Mouse (Mus musculus) spleen, adult 2 months (tissue): ENCODE results near the gene Ucn3. TPM values are rescaled to one million over a fixed set of nuclear protein-coding genes. Genes with fewer than 3 reads are reported as not detected.

Experiments used
- DNase-seq, 2 experiments: peaks; one replicate each; pipeline versions ENCODE4 v3.0.0 to v3.0.0-alpha.2; 2012 to 2021; ENCODE audit warnings: low spot score in 2 of 2, low read depth in 1 of 2
- H3K27ac ChIP-seq: fragments of 200-500 bp; 2 replicates; pipeline ENCODE4 v1.5.1; 2012; ENCODE audit warnings: low read length, inconsistent platforms; ENCODE audit not compliant: insufficient read depth
- H3K27me3 ChIP-seq: fragments of 200-500 bp; 2 replicates; pipeline ENCODE4 v1.6.1; 2012; ENCODE audit warnings: mild to moderate bottlenecking, moderate library complexity, low read length, inconsistent platforms; ENCODE audit not compliant: control insufficient read depth, insufficient read depth
- H3K36me3 ChIP-seq: fragments of 200-500 bp; 2 replicates; pipeline ENCODE4 v1.6.1; 2012; ENCODE audit warnings: mild to moderate bottlenecking, low read length, inconsistent platforms; ENCODE audit not compliant: control insufficient read depth, insufficient read depth
- H3K4me1 ChIP-seq: fragments of 200-500 bp; 2 replicates; pipeline ENCODE4 v1.6.1; 2011; ENCODE audit warnings: inconsistent platforms; ENCODE audit not compliant: control insufficient read depth, insufficient read depth, insufficient read length
- H3K4me3 ChIP-seq: fragments of 200-500 bp; 2 replicates; pipeline ENCODE4 v1.5.1; 2011; ENCODE audit warnings: mild to moderate bottlenecking, inconsistent platforms; ENCODE audit not compliant: insufficient read depth, insufficient read length; ENCODE audit errors: extremely low read depth
- CTCF ChIP-seq: fragments of 200-500 bp; IDR thresholded peaks from 2 replicates; pipeline ENCODE4 v1.5.1; 2011; ENCODE audit warnings: mild to moderate bottlenecking, inconsistent platforms; ENCODE audit not compliant: insufficient read depth, insufficient read length, insufficient replicate concordance; ENCODE audit errors: extremely low read depth
- POLR2A ChIP-seq: fragments of 200-500 bp; IDR thresholded peaks from 2 replicates; pipeline ENCODE4 v1.6.1; 2011; ENCODE audit warnings: low read depth, low read length, inconsistent platforms
- WGBS: fragments of 180-500 bp; shearing (Covaris S2); methylation state at CpG from one replicate; pipeline ENCODE4 v1.1.7; 2018; 5-methylcytosine and 5-hydroxymethylcytosine counted together
- polyA plus RNA-seq: library from polyadenylated mRNA; depleted of rRNA; stranded (reverse); fragments of >200 nt; gene quantifications from 2 replicates; pipeline ENCODE4 v1.2.3, GENCODE M21; 2012

Gene Ucn3
- polyA plus RNA-seq, 1 experiment, result not detected

- no peaks in the 10 kb centered on the region for H3K36me3 ChIP-seq
- H3K27me3 ChIP-seq, result no peaks in the 10 kb centered on the region
- H3K27ac ChIP-seq, result no peak overlapping the region
- no peak overlapping the region for H3K4me3 ChIP-seq
- no peaks in the 10 kb centered on the region for H3K4me1 ChIP-seq
- no peak for TF ChIP-seq CTCF
- no peak for TF ChIP-seq POLR2A
- DNase-seq, result no peak
- 96% methylated on average over 5 of the region's 6 CpGs for WGBS
Measured at GRCm38 (mm10) chr13:3926046-3926445, 19.1 kb downstream of the Ucn3 start.

GRCm38 (mm10) chr13:3925632-3926031 is 19.5 kb downstream of the Ucn3 start:
- Histone ChIP-seq H3K4me3 (no peak overlapping the region), H3K27me3 (no peaks in the 10 kb centered on the region), H3K27ac (no peak overlapping the region), H3K4me1 (no peaks in the 10 kb centered on the region), H3K36me3 (no peaks in the 10 kb centered on the region)
- no peak for TF ChIP-seq POLR2A
- no peak for TF ChIP-seq CTCF
- 87% methylated on average over 6 of the region's 6 CpGs for WGBS
- no peak for DNase-seq

- H3K36me3 ChIP-seq, result no peaks in the 10 kb centered on the region
- DNase-seq, result no peak
- no peak overlapping the region for H3K27ac ChIP-seq
- WGBS, result 88% methylated on average over 5 of the region's 5 CpGs
- H3K4me3 ChIP-seq, result no peak overlapping the region
- H3K4me1 ChIP-seq, result no peaks in the 10 kb centered on the region
- TF ChIP-seq POLR2A (no peak), CTCF (no peak)
- H3K27me3 ChIP-seq, result no peaks in the 10 kb centered on the region
Measured at GRCm38 (mm10) chr13:3924483-3924882, 20.7 kb downstream of the Ucn3 start.

- DNase-seq, result peak; percentile 62 to 79
- TF ChIP-seq POLR2A, result no peak
- no peak for TF ChIP-seq CTCF
- 1% methylated on average over 52 of the region's 52 CpGs for WGBS
- Histone ChIP-seq H3K27ac (no peak within 1 kb of the TSS), H3K27me3 (no peaks in the 10 kb centered on the region; the same call in 1 of the 2 replicates), H3K4me1 (no peaks in the 10 kb centered on the region), H3K4me3 (peak within 1 kb of the TSS; percentile 92), H3K36me3 (no peaks in the 10 kb centered on the region)
Measured at GRCm38 (mm10) chr13:3917571-3918311, 27.4 kb downstream of the Ucn3 start, which contains the start of the genes Net1 and Tubal3. TSS of gene Net1 (minus strand) at chr13:3918220. TSS of gene Tubal3 (plus strand) at chr13:3918274.

- 87% methylated on average over 4 of the region's 4 CpGs for WGBS
- no peaks in the 10 kb centered on the region for H3K36me3 ChIP-seq
- no peak overlapping the region for H3K4me3 ChIP-seq
- DNase-seq, result no peak
- H3K4me1 ChIP-seq, result no peaks in the 10 kb centered on the region
- H3K27ac ChIP-seq, result no peak overlapping the region
- no peaks in the 10 kb centered on the region; the same call in 1 of the 2 replicates for H3K27me3 ChIP-seq
- TF ChIP-seq POLR2A, result no peak
- TF ChIP-seq CTCF, result no peak
Measured at GRCm38 (mm10) chr13:3913504-3913903, 31.6 kb downstream of the Ucn3 start.

GRCm38 (mm10) chr13:3910356-3910755 is 34.8 kb downstream of the Ucn3 start:
- Histone ChIP-seq H3K4me3 (no peak overlapping the region), H3K27me3 (no peaks in the 10 kb centered on the region), H3K27ac (no peak overlapping the region), H3K4me1 (no peaks in the 10 kb centered on the region; the same call in 1 of the 2 replicates), H3K36me3 (no peaks in the 10 kb centered on the region)
- 94% methylated on average over 5 of the region's 5 CpGs for WGBS
- no peak for DNase-seq
- TF ChIP-seq POLR2A, result no peak
- no peak for TF ChIP-seq CTCF

- H3K27me3 ChIP-seq, result no peaks in the 10 kb centered on the region
- H3K36me3 ChIP-seq, result no peaks in the 10 kb centered on the region
- 64% methylated on average over 4 of the region's 4 CpGs for WGBS
- no peak for TF ChIP-seq CTCF
- TF ChIP-seq POLR2A, result no peak
- H3K4me3 ChIP-seq, result no peak overlapping the region
- H3K4me1 ChIP-seq, result no peaks in the 10 kb centered on the region; the same call in 1 of the 2 replicates
- no peak overlapping the region for H3K27ac ChIP-seq
- DNase-seq, result no peak
Measured at GRCm38 (mm10) chr13:3908262-3908661, 36.9 kb downstream of the Ucn3 start.
